Mouse (Mus musculus): ENCODE results near the gene Cabin1.

DNA sequence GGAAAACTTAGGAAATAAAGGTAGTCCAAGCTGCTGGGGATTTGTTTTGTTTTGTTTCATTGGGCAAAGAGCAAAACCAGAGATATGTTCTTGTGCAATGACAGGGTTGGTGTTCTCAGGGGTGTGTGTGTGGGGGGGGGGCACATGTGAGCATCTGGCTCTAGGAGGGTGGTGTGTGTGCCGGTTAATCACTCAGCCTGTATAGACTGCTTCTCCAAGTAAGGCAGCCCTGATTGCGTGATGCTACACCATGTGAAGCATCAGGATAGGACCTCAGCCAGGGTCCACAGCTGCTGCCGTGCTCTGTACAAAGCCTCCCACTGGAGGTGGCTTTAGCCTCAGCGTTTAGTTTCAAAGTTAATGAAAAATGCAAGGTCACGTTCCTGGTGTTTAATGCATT lies 131.1 kb downstream of the Cabin1 start:
- no peak for TF ChIP-seq POLR2A (IDR thresholded peaks at IDR 0.05; ENCODE audit: borderline replicate concordance, low read depth, low read length)
- TF ChIP-seq CTCF (IDR thresholded peaks at IDR 0.05; ENCODE audit: low read depth, low read length), result no peak
